Mouse (Mus musculus) G1E (cell line): ENCODE data around the gene Dapp1. TPM values are rescaled to one million over a fixed set of nuclear protein-coding genes. Genes with fewer than 3 reads are reported as not detected.
"Not testable (repeated sequence)": the region's sequence is repeated elsewhere in the genome, so short reads cannot be mapped to it uniquely, and the experiment has no call there.

Experiments used
- ATAC-seq: 2 replicates; pipeline ENCODE4 v1.8.0; 2016; ENCODE audit warnings: mild to moderate bottlenecking; ENCODE audit not compliant: insufficient number of reproducible peaks, poor library complexity, low FRiP score, severe bottlenecking; ENCODE audit errors: extremely low read depth
- DNase-seq: peaks from one replicate; pipeline ENCODE4 v3.0.0; 2012; ENCODE audit warnings: low spot score
- H3K27me3 ChIP-seq: 2 replicates; pipeline ENCODE4 v1.6.1; 2012; ENCODE audit warnings: mild to moderate bottlenecking, low read length, inconsistent platforms; ENCODE audit not compliant: insufficient read depth
- H3K36me3 ChIP-seq: replicated peaks from 2 replicates; pipeline ENCODE3; 2012; ENCODE audit warnings: mild to moderate bottlenecking, inconsistent platforms
- H3K4me1 ChIP-seq: 2 replicates; pipeline ENCODE4 v1.6.1; 2012; ENCODE audit warnings: low read depth, low read length, inconsistent platforms, mixed read lengths; ENCODE audit not compliant: insufficient read depth
- H3K4me3 ChIP-seq: 2 replicates; pipeline ENCODE4 v1.5.1; 2012; ENCODE audit warnings: low read depth, mild to moderate bottlenecking, inconsistent platforms, low read length, moderate library complexity, mixed read lengths
- H3K9me3 ChIP-seq: replicated peaks from 2 replicates; pipeline ENCODE4 v1.6.1; 2012; ENCODE audit warnings: inconsistent platforms
- CTCF ChIP-seq: IDR thresholded peaks from 2 replicates; pipeline ENCODE4 v1.5.1; 2012; ENCODE audit warnings: low read depth, low read length, inconsistent platforms, mixed read lengths
- GATA1 ChIP-seq: IDR thresholded peaks from 2 replicates; pipeline ENCODE4 v1.6.1; 2012; ENCODE audit warnings: borderline replicate concordance, low read length, inconsistent platforms, mixed read lengths
- GATA2 ChIP-seq: IDR thresholded peaks from 2 replicates; pipeline ENCODE4 v1.6.1; 2012; ENCODE audit warnings: low read depth, low read length, inconsistent platforms, borderline replicate concordance
- POLR2AphosphoS5 ChIP-seq: IDR thresholded peaks from 2 replicates; pipeline ENCODE4 v1.6.1; 2012; ENCODE audit warnings: low read depth, low read length, inconsistent platforms; ENCODE audit not compliant: insufficient replicate concordance
- TAL1 ChIP-seq: conservative IDR thresholded peaks from 2 replicates; pipeline ENCODE4 v1.6.1; 2012; ENCODE audit warnings: low read depth, low read length, inconsistent platforms, mixed read lengths
- polyA plus RNA-seq: library from polyadenylated mRNA; stranded (reverse); fragments of >175 nt; gene quantifications from 2 replicates; pipeline ENCODE4 v1.2.3, GENCODE M21; 2012
- total RNA-seq, 2 experiments: library from RNA; stranded (forward) in 1 of 2; stranded (reverse) in 1 of 2; fragments of 200-1000 nt in 1 of 2; fragments of >200 nt in 1 of 2; fragmentation: Nextera tagmentation in 1 of 2; gene quantifications; 2 replicates each; pipeline ENCODE4 v1.2.3; 2014 to 2017

Gene Dapp1
- total and polyA plus RNA-seq, 3 experiments = 37.2 to 441 (median 301) TPM

GRCm38 (mm10) chr3:137972224-137972623 is 9.1 kb downstream of the Dapp1 start:
- Histone ChIP-seq H3K4me3 (peak overlapping the region; percentile 48; the same call in 1 of the 2 replicates), H3K4me1 (peaks cover 88% of the 10 kb centered on the region), H3K9me3 (no peaks in the 10 kb centered on the region), H3K27me3 (no peaks in the 10 kb centered on the region), H3K36me3 (peaks cover 78% of the 10 kb centered on the region)
- DNase-seq = peak; percentile 35
- TF ChIP-seq TAL1 = peak; percentile 38; the same call in 1 of the 2 replicates
- TF ChIP-seq POLR2AphosphoS5 = no peak; the same call in 1 of the 2 replicates
- peak; percentile 47 for ATAC-seq

GRCm38 (mm10) chr3:137969951-137970350 is 11.4 kb downstream of the Dapp1 start:
- peaks cover 81% of the 10 kb centered on the region for H3K36me3 ChIP-seq
- no peaks in the 10 kb centered on the region for H3K27me3 ChIP-seq
- DNase-seq = no peak
- no peak for TF ChIP-seq POLR2AphosphoS5
- no peak for TF ChIP-seq GATA1
- TF ChIP-seq GATA2 = no peak
- TF ChIP-seq CTCF = no peak
- TF ChIP-seq TAL1 = no peak
- peaks cover 89% of the 10 kb centered on the region for H3K4me1 ChIP-seq
- no peaks in the 10 kb centered on the region for H3K9me3 ChIP-seq
- ATAC-seq = no peak
- H3K4me3 ChIP-seq = peak overlapping the region; percentile 62; the same call in 1 of the 2 replicates

GRCm38 (mm10) chr3:137968820-137969486 is 12.4 kb downstream of the Dapp1 start:
- no peak for DNase-seq
- TF ChIP-seq GATA1 = no peak
- peak; percentile 83 for TF ChIP-seq TAL1
- peak; percentile 66 for ATAC-seq
- H3K4me1 ChIP-seq = peaks cover 89% of the 10 kb centered on the region
- H3K27me3 ChIP-seq = no peaks in the 10 kb centered on the region
- H3K9me3 ChIP-seq = no peaks in the 10 kb centered on the region
- H3K36me3 ChIP-seq = peaks cover 83% of the 10 kb centered on the region
- H3K4me3 ChIP-seq = peak overlapping the region; percentile 48; the same call in 1 of the 2 replicates

- Histone ChIP-seq H3K27me3 (no peaks in the 10 kb centered on the region), H3K36me3 (peaks cover 87% of the 10 kb centered on the region), H3K4me1 (peaks cover 90% of the 10 kb centered on the region), H3K4me3 (peak overlapping the region; percentile 67; the same call in 1 of the 2 replicates), H3K9me3 (no peaks in the 10 kb centered on the region)
- no peak for ATAC-seq
- DNase-seq = no peak
- TF ChIP-seq GATA1 = no peak
- TF ChIP-seq POLR2AphosphoS5 = no peak
- no peak for TF ChIP-seq TAL1
- TF ChIP-seq GATA2 = no peak
- no peak for TF ChIP-seq CTCF
Measured at GRCm38 (mm10) chr3:137968105-137968819, 13.1 kb downstream of the Dapp1 start.

- DNase-seq, ATAC-seq, H3K9me3 ChIP-seq, H3K4me3 ChIP-seq, H3K27me3 ChIP-seq: not testable (repeated sequence)
- peaks cover 87% of the 10 kb centered on the region for H3K36me3 ChIP-seq
- peaks cover 88% of the 10 kb centered on the region for H3K4me1 ChIP-seq
Measured at GRCm38 (mm10) chr3:137964014-137964413, 17.3 kb downstream of the Dapp1 start.

GRCm38 (mm10) chr3:137963508-137963907 is 17.8 kb downstream of the Dapp1 start:
- peak overlapping the region; percentile 57 for H3K4me3 ChIP-seq
- H3K36me3 ChIP-seq = peaks cover 91% of the 10 kb centered on the region
- TF ChIP-seq POLR2AphosphoS5 (no peak), CTCF (no peak), TAL1 (no peak)
- no peaks in the 10 kb centered on the region for H3K9me3 ChIP-seq
- H3K4me1 ChIP-seq = peaks cover 90% of the 10 kb centered on the region
- DNase-seq (no peak), ATAC-seq (no peak)
- no peaks in the 10 kb centered on the region for H3K27me3 ChIP-seq
